Mouse (Mus musculus) heart, postnatal 0 days (tissue): Measurements from ENCODE around the gene Smyd1.

Experiments used
- CTCF ChIP-seq: IDR thresholded peaks from 2 replicates; pipeline ENCODE4 v1.5.1; 2016; ENCODE audit warnings: antibody characterized with exemption, control low read depth, low read depth
- EP300 ChIP-seq: IDR thresholded peaks from 2 replicates; pipeline ENCODE4 v1.6.1; 2016; ENCODE audit warnings: antibody characterized with exemption, low read depth

- TF ChIP-seq CTCF (no peak), EP300 (no peak)
Measured at GRCm38 (mm10) chr6:71239069-71239750, 82.8 kb downstream of the Smyd1 start.
